Mouse (Mus musculus) embryonic facial prominence, embryonic 10.5 days (tissue): ENCODE results near the gene Nde1. TPM values are rescaled to one million over a fixed set of nuclear protein-coding genes. Genes with fewer than 3 reads are reported as not detected.
A peak's percentile ranks its signal among the peaks of the same experiment; 100 is the strongest.

Experiments
- DNase-seq: peaks from one replicate; pipeline ENCODE4 v3.0.0-alpha.2; 2017; ENCODE audit warnings: low spot score
- H3K27ac ChIP-seq: fragments of 300-500 bp; sonication (generic); replicated peaks from 2 replicates; pipeline ENCODE4 v1.5.1; 2016; ENCODE audit warnings: mild to moderate bottlenecking
- H3K27me3 ChIP-seq: fragments of 300-500 bp; sonication (generic); replicated peaks from 2 replicates; pipeline ENCODE4 v1.6.1; 2016; ENCODE audit warnings: low read depth, mild to moderate bottlenecking; ENCODE audit not compliant: poor library complexity, severe bottlenecking
- H3K36me3 ChIP-seq: fragments of 300-500 bp; sonication (generic); replicated peaks from 2 replicates; pipeline ENCODE4 v1.6.1; 2016; ENCODE audit warnings: mild to moderate bottlenecking, moderate library complexity
- H3K4me1 ChIP-seq: fragments of 300-500 bp; sonication (generic); 2 replicates; pipeline ENCODE4 v1.6.1; 2016
- H3K4me3 ChIP-seq: fragments of 300-500 bp; sonication (generic); 2 replicates; pipeline ENCODE4 v1.5.1; 2016; ENCODE audit warnings: mild to moderate bottlenecking, moderate library complexity
- H3K9me3 ChIP-seq: fragments of 300-500 bp; sonication (generic); 2 replicates; pipeline ENCODE4 v1.6.1; 2016; ENCODE audit warnings: mild to moderate bottlenecking
- WGBS: fragments of 180-500 bp; shearing (Covaris S2); methylation state at CpG from one replicate; pipeline ENCODE4 v1.1.7; 2016; 5-methylcytosine and 5-hydroxymethylcytosine counted together
- polyA plus RNA-seq: library from polyadenylated mRNA; unstranded; fragments of >200 nt; fragmentation: Nextera tagmentation; extraction: Ambion mirVana; gene quantifications from 2 replicates; pipeline ENCODE4 v1.2.1, GENCODE M21; 2016

Gene Nde1
- polyA plus RNA-seq, 1 experiment from 2014 or later = 182 TPM

- Histone ChIP-seq H3K27me3 (no peaks in the 10 kb centered on the region), H3K4me3 (no peak overlapping the region), H3K36me3 (peaks cover 86% of the 10 kb centered on the region), H3K9me3 (no peaks in the 10 kb centered on the region), H3K27ac (no peak overlapping the region), H3K4me1 (peaks cover 13% of the 10 kb centered on the region)
- DNase-seq = no peak
- WGBS = 94% methylated on average over 1 of the region's 1 CpGs
Measured at GRCm38 (mm10) chr16:14169706-14170105, 6.6 kb downstream of the Nde1 start.

GRCm38 (mm10) chr16:14178041-14178440, 15.0 kb downstream of the Nde1 start:
- no peak overlapping the region for H3K4me3 ChIP-seq
- WGBS = 59% methylated on average over 3 of the region's 3 CpGs
- peaks cover 100% of the 10 kb centered on the region for H3K36me3 ChIP-seq
- H3K27me3 ChIP-seq = no peaks in the 10 kb centered on the region
- H3K27ac ChIP-seq = no peak overlapping the region
- H3K9me3 ChIP-seq = no peaks in the 10 kb centered on the region
- DNase-seq = no peak
- no peaks in the 10 kb centered on the region for H3K4me1 ChIP-seq

DNA sequence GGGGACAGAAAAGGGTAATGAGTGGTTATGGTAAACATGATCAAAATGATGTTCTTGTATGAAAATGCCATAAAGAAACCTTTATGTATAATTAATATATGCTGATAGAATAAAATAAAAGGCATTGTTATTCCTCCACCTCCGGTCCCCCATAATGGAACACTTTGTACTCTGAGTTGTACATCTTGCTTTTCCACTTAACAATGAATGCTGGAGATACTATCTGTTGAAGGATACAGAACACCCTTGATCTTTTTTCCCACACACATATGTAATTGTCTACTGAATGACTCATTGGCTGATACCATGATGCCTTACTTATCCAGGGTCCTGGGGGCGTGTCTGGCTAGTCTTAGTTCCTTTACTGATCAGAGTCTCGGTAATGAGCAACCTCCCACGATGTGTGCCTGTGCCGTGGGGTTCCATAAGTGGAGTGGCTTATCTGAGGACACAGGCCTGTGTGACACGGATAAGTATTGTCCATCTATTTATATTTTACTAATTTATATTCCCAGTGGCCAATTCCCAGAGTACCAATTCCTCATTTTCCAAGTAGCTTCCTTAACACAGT, 17.2 kb downstream of the Nde1 start:
- H3K27ac ChIP-seq = no peak overlapping the region
- 91% methylated on average over 6 of the region's 6 CpGs for WGBS
- H3K36me3 ChIP-seq = peaks cover 100% of the 10 kb centered on the region
- DNase-seq = no peak
- H3K27me3 ChIP-seq = no peaks in the 10 kb centered on the region
- H3K4me1 ChIP-seq = no peaks in the 10 kb centered on the region
- no peaks in the 10 kb centered on the region for H3K9me3 ChIP-seq
- no peak overlapping the region for H3K4me3 ChIP-seq

- H3K27ac ChIP-seq = no peak overlapping the region
- H3K27me3 ChIP-seq = no peaks in the 10 kb centered on the region
- WGBS = 96% methylated on average over 5 of the region's 5 CpGs
- H3K4me1 ChIP-seq = no peaks in the 10 kb centered on the region
- H3K9me3 ChIP-seq = no peaks in the 10 kb centered on the region
- no peak overlapping the region for H3K4me3 ChIP-seq
- DNase-seq = no peak
- peaks cover 100% of the 10 kb centered on the region for H3K36me3 ChIP-seq
Measured at GRCm38 (mm10) chr16:14182360-14182759, 19.3 kb downstream of the Nde1 start.

- no peak overlapping the region for H3K27ac ChIP-seq
- no peak overlapping the region for H3K4me3 ChIP-seq
- peaks cover 100% of the 10 kb centered on the region for H3K36me3 ChIP-seq
- no peak for DNase-seq
- 84% methylated on average over 1 of the region's 1 CpGs for WGBS
- H3K27me3 ChIP-seq = no peaks in the 10 kb centered on the region
- H3K4me1 ChIP-seq = no peaks in the 10 kb centered on the region
- H3K9me3 ChIP-seq = no peaks in the 10 kb centered on the region
Measured at GRCm38 (mm10) chr16:14183856-14184255, 20.8 kb downstream of the Nde1 start.

- Histone ChIP-seq H3K36me3 (peaks cover 100% of the 10 kb centered on the region), H3K4me3 (no peak overlapping the region), H3K27ac (no peak overlapping the region), H3K9me3 (no peaks in the 10 kb centered on the region), H3K27me3 (no peaks in the 10 kb centered on the region), H3K4me1 (no peaks in the 10 kb centered on the region)
- 94% methylated on average over 5 of the region's 5 CpGs for WGBS
- no peak for DNase-seq
Measured at GRCm38 (mm10) chr16:14185516-14185915, 22.4 kb downstream of the Nde1 start.

- WGBS = 75% methylated on average over 9 of the region's 9 CpGs
- H3K27ac ChIP-seq = no peak overlapping the region
- no peak overlapping the region for H3K4me3 ChIP-seq
- no peaks in the 10 kb centered on the region for H3K27me3 ChIP-seq
- H3K4me1 ChIP-seq = no peaks in the 10 kb centered on the region
- H3K36me3 ChIP-seq = peaks cover 48% of the 10 kb centered on the region
- DNase-seq = no peak
- H3K9me3 ChIP-seq = no peaks in the 10 kb centered on the region
Measured at GRCm38 (mm10) chr16:14194164-14194950, 31.3 kb downstream of the Nde1 start.

GRCm38 (mm10) chr16:14195427-14195826, 32.4 kb downstream of the Nde1 start:
- Histone ChIP-seq H3K27me3 (no peaks in the 10 kb centered on the region), H3K27ac (no peak overlapping the region), H3K9me3 (no peaks in the 10 kb centered on the region), H3K36me3 (peaks cover 38% of the 10 kb centered on the region), H3K4me3 (no peak overlapping the region), H3K4me1 (no peaks in the 10 kb centered on the region)
- DNase-seq = peak; percentile 38
- 34% methylated on average over 1 of the region's 1 CpGs for WGBS

DNA sequence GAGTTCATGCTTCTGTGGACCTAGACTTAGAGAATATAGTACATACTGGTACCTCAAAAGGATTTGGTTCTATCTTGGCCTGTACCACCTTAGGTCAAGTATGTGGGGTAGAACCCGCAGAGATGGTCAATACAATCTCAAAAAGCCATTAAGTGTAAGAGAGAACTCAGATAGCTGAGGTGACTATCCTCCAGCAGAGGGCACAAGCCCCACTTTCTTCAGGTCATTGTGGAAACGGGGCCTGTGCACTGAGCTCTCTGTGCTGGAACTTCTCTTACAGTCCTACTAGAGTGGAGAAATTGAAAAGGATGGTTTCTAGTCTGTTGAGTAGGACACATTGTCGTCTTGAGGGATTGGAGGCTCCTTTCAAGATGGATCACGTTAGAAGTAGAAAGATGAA, 35.7 kb downstream of the Nde1 start:
- WGBS = 73% methylated on average over 4 of the region's 4 CpGs
- Histone ChIP-seq H3K27me3 (no peaks in the 10 kb centered on the region), H3K4me1 (no peaks in the 10 kb centered on the region), H3K9me3 (no peaks in the 10 kb centered on the region), H3K4me3 (no peak overlapping the region), H3K36me3 (0 out of 2 replicates have a peak, but pooled peaks cover 5% of the 10 kb centered on the region), H3K27ac (no peak overlapping the region)
- no peak for DNase-seq

DNA sequence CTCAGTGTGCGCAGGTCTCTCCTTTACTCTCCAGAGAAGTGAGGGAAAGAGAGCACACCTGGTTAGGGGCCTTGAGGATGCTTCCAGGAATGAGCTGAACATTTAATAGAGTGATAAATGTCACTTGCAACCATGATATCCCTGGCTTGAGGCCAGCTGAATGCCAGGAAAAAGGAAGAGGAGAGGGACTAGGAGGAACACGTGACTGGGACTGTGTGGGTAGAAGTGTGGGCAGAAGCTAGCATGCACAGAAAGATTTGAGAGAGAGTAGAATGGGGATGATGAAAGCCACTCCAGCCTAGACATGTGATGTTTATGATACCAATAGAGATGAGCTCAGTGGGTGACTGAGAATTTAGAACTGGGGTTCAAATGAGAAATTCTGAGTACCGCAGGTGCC, 52.1 kb downstream of the Nde1 start:
- H3K4me1 ChIP-seq = no peaks in the 10 kb centered on the region
- H3K27me3 ChIP-seq = no peaks in the 10 kb centered on the region
- 89% methylated on average over 3 of the region's 3 CpGs for WGBS
- no peaks in the 10 kb centered on the region for H3K36me3 ChIP-seq
- no peak overlapping the region for H3K4me3 ChIP-seq
- H3K27ac ChIP-seq = no peak overlapping the region
- no peak for DNase-seq
- H3K9me3 ChIP-seq = no peaks in the 10 kb centered on the region

DNA sequence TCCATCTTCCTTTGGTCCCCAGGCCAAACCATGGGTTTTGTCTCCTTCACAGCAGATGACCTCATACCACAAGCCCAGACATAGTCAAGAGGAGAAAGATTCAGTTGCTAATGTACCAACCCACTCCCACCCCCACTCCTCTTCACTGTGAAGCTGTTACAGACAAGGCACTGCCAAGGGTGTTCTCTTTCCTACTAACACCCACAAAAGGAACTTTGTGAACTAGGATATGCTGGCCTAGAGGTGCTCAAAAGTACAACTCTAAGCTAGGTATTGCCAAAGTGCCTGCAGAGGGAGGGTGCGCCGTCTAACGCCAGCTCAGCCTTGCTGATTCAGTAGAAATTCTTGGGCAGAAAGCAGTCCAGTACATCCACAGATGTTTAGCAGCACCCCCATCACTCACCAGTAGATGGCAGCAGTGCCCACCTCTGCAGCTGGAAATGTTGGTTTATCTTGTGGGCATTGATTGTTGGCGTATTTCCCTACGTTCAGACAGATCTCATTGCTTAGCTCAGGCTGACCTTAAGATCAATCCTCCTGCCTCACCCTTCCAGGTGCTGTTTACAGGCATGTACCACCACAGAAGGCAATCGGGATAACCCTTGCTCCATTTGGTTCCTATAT, 74.1 kb downstream of the Nde1 start:
- Histone ChIP-seq H3K27me3 (no peaks in the 10 kb centered on the region), H3K4me1 (no peaks in the 10 kb centered on the region), H3K9me3 (no peaks in the 10 kb centered on the region), H3K36me3 (no peaks in the 10 kb centered on the region), H3K27ac (no peak overlapping the region), H3K4me3 (no peak overlapping the region)
- 33% methylated on average over 6 of the region's 6 CpGs for WGBS
- peak; percentile 81 for DNase-seq

GRCm38 (mm10) chr16:14242059-14242458, 79.0 kb downstream of the Nde1 start:
- no peak overlapping the region for H3K4me3 ChIP-seq
- DNase-seq = no peak
- H3K9me3 ChIP-seq = no peaks in the 10 kb centered on the region
- WGBS = 80% methylated on average over 3 of the region's 3 CpGs
- H3K27ac ChIP-seq = no peak overlapping the region
- H3K36me3 ChIP-seq = no peaks in the 10 kb centered on the region
- H3K4me1 ChIP-seq = no peaks in the 10 kb centered on the region
- no peaks in the 10 kb centered on the region for H3K27me3 ChIP-seq
